Mouse (Mus musculus): ENCODE data around the gene Zfp281. TPM values are rescaled to one million over a fixed set of nuclear protein-coding genes. Genes with fewer than 3 reads are reported as not detected.

Gene Zfp281
- polyA plus RNA-seq, 1 experiment from 2014 or later, result 38.6 TPM

DNA sequence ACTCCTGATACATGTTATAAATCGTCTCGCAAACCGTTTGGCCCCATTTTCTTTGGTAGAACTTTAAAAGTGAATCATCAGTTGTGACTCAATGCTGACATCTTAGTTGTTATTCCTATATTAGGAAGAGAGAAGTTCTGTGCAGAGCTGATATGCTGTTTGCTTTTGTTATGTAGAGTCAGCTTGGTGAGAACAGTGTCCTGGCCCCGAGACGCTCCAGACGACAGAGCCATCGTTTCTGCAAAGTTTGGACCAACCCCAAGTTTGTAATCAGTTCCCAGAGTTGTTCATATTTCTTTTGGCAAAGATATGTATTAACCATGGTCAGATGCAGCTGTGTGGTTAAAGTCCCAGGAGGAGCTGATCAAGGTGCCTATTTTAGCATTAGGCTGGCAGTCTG is 31.9 kb downstream of the Zfp281 start:
- no peak for ATAC-seq (ENCODE audit: insufficient number of reproducible peaks, low FRiP score, low TSS enrichment, low read depth)
- Histone ChIP-seq H3K9me3 (ENCODE audit: control insufficient read depth, low read length) (no peaks in the 10 kb centered on the region), H3K36me3 (ENCODE audit: control insufficient read depth, insufficient read depth, low read length) (no peaks in the 10 kb centered on the region), H3K27ac (replicated peaks; ENCODE audit: low read depth, low read length) (no peak overlapping the region), H3K9ac (ENCODE audit: low read length) (no peak overlapping the region), H3K4me3 (ENCODE audit: low read depth, low read length) (no peak overlapping the region), H3K4me1 (ENCODE audit: control insufficient read depth, insufficient read depth, low read length) (peaks cover 5% of the 10 kb centered on the region; the same call in 1 of the 2 replicates), H3K27me3 (ENCODE audit: control insufficient read depth, insufficient read depth, low read length) (no peaks in the 10 kb centered on the region), H3K4me2 (ENCODE audit: low read depth, severe bottlenecking) (no peak overlapping the region)
- 89% methylated on average over 7 of the region's 7 CpGs for WGBS
- no peak for DNase-seq (ENCODE audit: low spot score)

DNA sequence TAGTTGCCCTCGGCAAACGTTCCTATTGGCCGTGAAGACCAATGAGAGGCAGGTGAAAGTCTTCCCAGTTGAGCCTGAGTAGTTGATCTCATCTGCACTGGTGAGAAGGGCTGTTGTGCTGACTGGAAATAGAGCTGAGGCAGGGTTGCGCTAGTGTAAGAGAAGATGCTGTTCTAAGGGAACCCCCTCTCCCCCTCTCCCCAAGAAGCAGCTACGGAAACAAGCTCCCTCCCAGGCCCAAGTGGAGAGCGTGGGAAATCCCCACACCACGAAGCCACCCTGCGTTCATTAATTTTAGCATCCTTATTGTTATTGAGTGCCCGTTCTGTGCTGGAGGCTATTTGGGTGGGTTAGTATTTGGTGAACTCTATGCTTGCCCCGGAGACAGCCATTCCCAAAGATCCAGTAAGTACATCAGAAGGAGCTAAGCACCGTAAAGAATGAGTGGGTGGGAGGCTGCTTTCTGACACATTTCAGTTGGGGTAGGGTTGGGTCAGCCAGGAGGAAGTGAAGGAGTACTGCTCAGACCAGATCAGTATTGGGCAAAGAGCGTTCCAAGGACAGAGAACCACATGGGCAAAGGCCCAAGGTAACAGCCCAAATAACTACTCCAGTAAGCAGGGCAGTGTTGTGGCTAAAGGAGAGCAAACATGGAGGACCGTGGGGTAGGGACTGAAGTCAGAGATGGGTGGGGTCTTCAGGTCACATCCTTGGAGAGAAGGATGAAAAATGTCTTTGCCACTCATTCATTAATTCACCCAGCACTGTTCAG is 33.9 kb downstream of the Zfp281 start:
- 92% methylated on average over 13 of the region's 13 CpGs for WGBS
- no peak overlapping the region for H3K4me3 ChIP-seq (ENCODE audit: low read depth, low read length)
- DNase-seq (ENCODE audit: low spot score), result no peak

DNA sequence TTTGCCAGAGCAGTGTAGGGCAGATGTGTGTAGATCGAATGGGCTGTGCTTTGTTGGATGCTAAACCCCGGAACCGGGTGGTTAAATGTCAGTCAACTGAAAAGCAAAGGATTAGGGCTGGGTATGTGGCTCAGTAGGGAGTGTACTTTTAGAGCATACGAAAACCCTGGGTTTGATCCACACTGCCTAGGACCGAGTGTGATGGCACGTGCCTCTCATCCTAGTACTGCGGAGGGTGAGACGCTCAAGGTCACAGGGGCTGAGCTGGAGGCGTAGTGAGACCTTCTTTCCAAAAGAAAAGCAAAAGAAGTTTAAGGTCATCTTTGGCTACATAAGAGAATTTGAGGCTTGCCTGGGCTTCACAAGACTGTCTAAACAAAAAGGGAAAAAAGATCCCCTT is 34.6 kb downstream of the Zfp281 start:
- no peak for ATAC-seq (ENCODE audit: insufficient number of reproducible peaks, low FRiP score, low TSS enrichment, low read depth)
- Histone ChIP-seq H3K4me1 (ENCODE audit: control insufficient read depth, insufficient read depth, low read length) (peaks cover 3% of the 10 kb centered on the region; the same call in 1 of the 2 replicates), H3K9me3 (ENCODE audit: control insufficient read depth, low read length) (no peaks in the 10 kb centered on the region), H3K27ac (replicated peaks; ENCODE audit: low read depth, low read length) (no peak overlapping the region), H3K9ac (ENCODE audit: low read length) (no peak overlapping the region), H3K4me2 (ENCODE audit: low read depth, severe bottlenecking) (no peak overlapping the region), H3K36me3 (ENCODE audit: control insufficient read depth, insufficient read depth, low read length) (no peaks in the 10 kb centered on the region), H3K4me3 (ENCODE audit: low read depth, low read length) (no peak overlapping the region), H3K27me3 (ENCODE audit: control insufficient read depth, insufficient read depth, low read length) (no peaks in the 10 kb centered on the region)
- DNase-seq (ENCODE audit: low spot score), result no peak
- WGBS, result 92% methylated on average over 9 of the region's 9 CpGs

More for the DNA sequence above, 33.9 kb downstream of the Zfp281 start:
- Histone ChIP-seq H3K36me3 (ENCODE audit: control insufficient read depth, insufficient read depth, low read length) (no peaks in the 10 kb centered on the region), H3K27me3 (ENCODE audit: control insufficient read depth, insufficient read depth, low read length) (no peaks in the 10 kb centered on the region), H3K4me1 (ENCODE audit: control insufficient read depth, insufficient read depth, low read length) (peaks cover 5% of the 10 kb centered on the region; the same call in 1 of the 2 replicates), H3K4me2 (ENCODE audit: low read depth, severe bottlenecking) (no peak overlapping the region), H3K9me3 (ENCODE audit: control insufficient read depth, low read length) (no peaks in the 10 kb centered on the region), H3K9ac (ENCODE audit: low read length) (no peak overlapping the region), H3K27ac (replicated peaks; ENCODE audit: low read depth, low read length) (no peak overlapping the region)
- no peak for ATAC-seq (ENCODE audit: insufficient number of reproducible peaks, low FRiP score, low TSS enrichment, low read depth)

DNA sequence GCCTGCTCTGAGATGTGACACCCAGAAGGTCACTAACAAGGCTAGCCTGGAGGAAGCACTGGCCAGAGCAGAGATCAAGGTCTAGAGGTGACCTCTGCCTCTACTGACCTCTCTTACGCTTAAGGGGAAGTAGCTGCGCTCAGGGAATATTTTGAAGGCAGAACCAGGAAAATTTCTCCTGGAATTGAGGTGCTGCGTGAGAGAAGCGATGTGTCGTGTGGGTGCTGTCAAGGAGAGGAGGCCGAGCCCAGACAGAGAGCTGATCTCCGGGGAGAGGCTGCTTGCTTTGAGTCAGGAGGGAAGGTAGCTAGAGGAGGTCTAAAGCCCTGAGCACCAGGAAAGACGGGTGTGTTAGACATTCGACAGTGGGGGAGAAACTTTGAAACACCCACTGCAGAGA is 35.2 kb downstream of the Zfp281 start:
- no peaks in the 10 kb centered on the region for H3K27me3 ChIP-seq (ENCODE audit: control insufficient read depth, insufficient read depth, low read length)
- H3K9ac ChIP-seq (ENCODE audit: low read length), result no peak overlapping the region
- H3K4me3 ChIP-seq (ENCODE audit: low read depth, low read length), result no peak overlapping the region
- 67% methylated on average over 9 of the region's 9 CpGs for WGBS
- H3K36me3 ChIP-seq (ENCODE audit: control insufficient read depth, insufficient read depth, low read length), result no peaks in the 10 kb centered on the region
- H3K9me3 ChIP-seq (ENCODE audit: control insufficient read depth, low read length), result no peaks in the 10 kb centered on the region
- H3K4me1 ChIP-seq (ENCODE audit: control insufficient read depth, insufficient read depth, low read length), result peaks cover 3% of the 10 kb centered on the region; the same call in 1 of the 2 replicates
- no peak overlapping the region for H3K27ac ChIP-seq (replicated peaks; ENCODE audit: low read depth, low read length)
- H3K4me2 ChIP-seq (ENCODE audit: low read depth, severe bottlenecking), result no peak overlapping the region
- ATAC-seq (ENCODE audit: insufficient number of reproducible peaks, low FRiP score, low TSS enrichment, low read depth), result no peak
- DNase-seq (ENCODE audit: low spot score), result no peak

DNA sequence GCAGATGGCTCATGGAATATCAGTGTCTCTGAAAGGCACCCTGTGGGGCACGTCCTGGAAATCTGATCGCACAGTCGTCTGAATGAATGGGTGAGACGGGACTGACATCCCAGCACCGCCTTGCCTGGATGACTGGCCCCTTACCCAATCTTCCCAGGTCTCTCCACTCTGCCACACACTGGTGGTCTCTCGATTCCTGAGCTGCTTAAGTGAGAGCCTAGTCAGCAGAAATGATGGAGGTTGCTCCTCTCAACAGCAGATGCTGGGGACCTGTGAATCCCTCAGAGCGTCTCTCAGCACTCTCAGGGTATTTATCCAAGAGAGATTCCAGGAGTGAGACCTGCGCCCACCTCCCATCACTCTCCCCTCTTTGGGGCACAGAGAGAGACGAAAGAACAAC is 36.8 kb downstream of the Zfp281 start:
- Histone ChIP-seq H3K4me1 (ENCODE audit: control insufficient read depth, insufficient read depth, low read length) (peaks cover 3% of the 10 kb centered on the region; the same call in 1 of the 2 replicates), H3K27me3 (ENCODE audit: control insufficient read depth, insufficient read depth, low read length) (no peaks in the 10 kb centered on the region), H3K9me3 (ENCODE audit: control insufficient read depth, low read length) (no peaks in the 10 kb centered on the region), H3K4me3 (ENCODE audit: low read depth, low read length) (no peak overlapping the region), H3K36me3 (ENCODE audit: control insufficient read depth, insufficient read depth, low read length) (no peaks in the 10 kb centered on the region), H3K4me2 (ENCODE audit: low read depth, severe bottlenecking) (no peak overlapping the region), H3K9ac (ENCODE audit: low read length) (0 out of 2 replicates have a peak overlapping the region, but pooled peaks have one; percentile 12), H3K27ac (replicated peaks; ENCODE audit: low read depth, low read length) (no peak overlapping the region)
- 40% methylated on average over 9 of the region's 9 CpGs for WGBS
- DNase-seq (ENCODE audit: low spot score), result no peak
- no peak for ATAC-seq (ENCODE audit: insufficient number of reproducible peaks, low FRiP score, low TSS enrichment, low read depth)

DNA sequence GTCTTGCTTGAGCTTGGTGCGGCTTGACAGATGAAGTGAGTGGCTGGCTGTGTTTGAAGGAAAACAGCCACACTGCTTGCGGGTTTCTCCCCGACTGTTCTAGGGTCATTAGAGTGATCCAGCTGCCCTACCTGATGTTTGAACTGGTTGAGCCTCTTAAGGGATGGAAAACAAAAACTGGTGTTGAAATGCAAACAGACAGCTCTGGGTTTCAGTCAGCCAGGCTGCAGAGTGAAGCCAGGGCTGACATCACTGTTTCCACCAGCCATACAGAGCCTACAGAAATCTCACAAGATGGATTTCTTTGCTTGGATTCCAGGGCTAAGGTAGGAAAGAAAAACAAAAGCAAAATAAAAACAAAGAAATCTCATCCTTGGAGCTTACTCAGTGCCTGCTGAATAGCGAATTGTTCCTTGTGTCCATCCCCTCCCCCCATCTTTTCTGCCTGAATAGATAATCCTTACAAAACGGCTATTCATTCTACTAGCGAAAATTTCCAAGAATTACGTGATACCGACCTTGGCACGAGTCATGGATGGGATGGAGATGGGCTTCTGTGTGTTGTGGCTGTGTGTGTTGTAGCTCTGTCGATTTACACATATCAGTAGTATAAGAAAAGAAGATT is 37.4 kb downstream of the Zfp281 start:
- H3K27me3 ChIP-seq (ENCODE audit: control insufficient read depth, insufficient read depth, low read length), result no peaks in the 10 kb centered on the region
- no peaks in the 10 kb centered on the region for H3K36me3 ChIP-seq (ENCODE audit: control insufficient read depth, insufficient read depth, low read length)
- H3K9ac ChIP-seq (ENCODE audit: low read length), result no peak overlapping the region
- no peaks in the 10 kb centered on the region for H3K9me3 ChIP-seq (ENCODE audit: control insufficient read depth, low read length)
- peaks cover 3% of the 10 kb centered on the region; the same call in 1 of the 2 replicates for H3K4me1 ChIP-seq (ENCODE audit: control insufficient read depth, insufficient read depth, low read length)
- ATAC-seq (ENCODE audit: insufficient number of reproducible peaks, low FRiP score, low TSS enrichment, low read depth), result 0 out of 2 replicates have a peak, but pooled peaks have one; percentile 47
- WGBS, result 54% methylated on average over 10 of the region's 10 CpGs
- H3K27ac ChIP-seq (replicated peaks; ENCODE audit: low read depth, low read length), result no peak overlapping the region
- H3K4me2 ChIP-seq (ENCODE audit: low read depth, severe bottlenecking), result no peak overlapping the region
- no peak overlapping the region for H3K4me3 ChIP-seq (ENCODE audit: low read depth, low read length)
- peak; percentile 41 for DNase-seq (ENCODE audit: low spot score)

DNA sequence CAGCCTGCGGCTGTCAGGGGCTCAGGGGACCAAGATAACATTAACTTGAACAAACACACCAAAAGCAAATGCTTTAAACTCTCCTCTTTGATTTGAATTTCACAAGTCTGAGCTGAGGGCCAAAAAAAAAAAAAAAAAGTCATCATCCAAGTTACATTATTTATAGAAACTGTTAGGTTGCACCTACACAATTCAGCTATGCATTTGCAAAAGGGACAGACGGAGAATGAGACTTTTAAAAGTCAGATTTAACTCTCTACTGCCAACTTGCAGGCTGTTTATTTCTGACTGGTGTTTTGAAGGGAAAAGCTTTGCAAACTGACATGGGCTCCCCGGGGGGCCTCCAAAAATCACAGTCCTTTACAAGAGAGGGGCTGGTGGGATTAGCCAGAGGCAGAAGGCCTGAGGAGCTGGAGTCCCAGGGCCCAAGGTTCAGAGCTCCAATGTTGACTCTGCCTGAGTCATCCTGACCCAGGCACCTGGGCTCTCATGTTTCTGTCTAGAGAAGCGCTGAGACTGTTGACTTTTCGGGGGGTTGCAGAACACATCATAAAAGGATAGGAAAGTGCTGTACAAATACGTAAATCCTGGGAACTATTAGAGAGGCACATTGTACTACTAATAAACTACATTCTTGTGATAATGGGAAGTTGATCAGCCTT is 40.4 kb downstream of the Zfp281 start:
- Histone ChIP-seq H3K36me3 (ENCODE audit: control insufficient read depth, insufficient read depth, low read length) (no peaks in the 10 kb centered on the region), H3K9me3 (ENCODE audit: control insufficient read depth, low read length) (no peaks in the 10 kb centered on the region), H3K27ac (replicated peaks; ENCODE audit: low read depth, low read length) (no peak overlapping the region), H3K27me3 (ENCODE audit: control insufficient read depth, insufficient read depth, low read length) (no peaks in the 10 kb centered on the region), H3K4me1 (ENCODE audit: control insufficient read depth, insufficient read depth, low read length) (peaks cover 7% of the 10 kb centered on the region; the same call in 1 of the 2 replicates), H3K9ac (ENCODE audit: low read length) (no peak overlapping the region), H3K4me3 (ENCODE audit: low read depth, low read length) (no peak overlapping the region), H3K4me2 (ENCODE audit: low read depth, severe bottlenecking) (no peak overlapping the region)
- ATAC-seq (ENCODE audit: insufficient number of reproducible peaks, low FRiP score, low TSS enrichment, low read depth) (no peak), DNase-seq (ENCODE audit: low spot score) (no peak)
- WGBS, result 65% methylated on average over 6 of the region's 6 CpGs

DNA sequence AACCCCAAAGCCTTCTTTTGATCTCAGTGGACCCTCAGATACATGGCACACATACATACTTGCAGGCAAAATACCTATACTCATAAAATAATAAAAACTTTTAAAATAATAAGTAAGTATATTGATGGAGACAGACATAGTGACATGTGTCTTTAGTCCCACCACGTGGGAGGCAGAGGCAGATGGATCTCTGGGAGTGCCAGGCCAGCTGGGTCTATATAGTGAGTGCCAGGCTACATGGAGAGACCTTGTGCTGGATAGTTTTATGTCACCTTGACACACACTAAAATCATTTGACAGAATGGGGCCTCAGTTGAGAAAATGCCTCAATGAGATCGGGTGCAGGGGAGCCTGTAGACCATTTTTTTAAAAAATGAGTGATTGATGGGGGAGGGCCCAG is 41.8 kb downstream of the Zfp281 start:
- H3K9me3 ChIP-seq (ENCODE audit: control insufficient read depth, low read length), result no peaks in the 10 kb centered on the region
- no peak overlapping the region for H3K9ac ChIP-seq (ENCODE audit: low read length)
- no peak for ATAC-seq (ENCODE audit: insufficient number of reproducible peaks, low FRiP score, low TSS enrichment, low read depth)
- DNase-seq (ENCODE audit: low spot score), result no peak
- WGBS, result 75% methylated on average over 2 of the region's 2 CpGs
- H3K36me3 ChIP-seq (ENCODE audit: control insufficient read depth, insufficient read depth, low read length), result no peaks in the 10 kb centered on the region
- no peak overlapping the region for H3K27ac ChIP-seq (replicated peaks; ENCODE audit: low read depth, low read length)
- H3K4me3 ChIP-seq (ENCODE audit: low read depth, low read length), result no peak overlapping the region
- H3K27me3 ChIP-seq (ENCODE audit: control insufficient read depth, insufficient read depth, low read length), result no peaks in the 10 kb centered on the region
- H3K4me2 ChIP-seq (ENCODE audit: low read depth, severe bottlenecking), result no peak overlapping the region
- peaks cover 9% of the 10 kb centered on the region; the same call in 1 of the 2 replicates for H3K4me1 ChIP-seq (ENCODE audit: control insufficient read depth, insufficient read depth, low read length)
